Mouse (Mus musculus) MN1 (cell line): ENCODE measurements around the gene Tmem106a.

Experiments used
- DNase-seq: peaks from one replicate; pipeline ENCODE4 v3.0.0-alpha.2; 2016; ENCODE audit warnings: low spot score

Tmem106a gene

GRCm38 (mm10) chr11:101640857-101641709, 59.0 kb downstream of the Tmem106a start:
- peak; percentile 88 for DNase-seq
